Mouse (Mus musculus): ENCODE results near the gene Sprr2a3. TPM values are rescaled to one million over a fixed set of nuclear protein-coding genes. Genes with fewer than 3 reads are reported as not detected.

Sprr2a3 gene
- total RNA-seq, 2 experiments from 2014 or later = not detected

DNA sequence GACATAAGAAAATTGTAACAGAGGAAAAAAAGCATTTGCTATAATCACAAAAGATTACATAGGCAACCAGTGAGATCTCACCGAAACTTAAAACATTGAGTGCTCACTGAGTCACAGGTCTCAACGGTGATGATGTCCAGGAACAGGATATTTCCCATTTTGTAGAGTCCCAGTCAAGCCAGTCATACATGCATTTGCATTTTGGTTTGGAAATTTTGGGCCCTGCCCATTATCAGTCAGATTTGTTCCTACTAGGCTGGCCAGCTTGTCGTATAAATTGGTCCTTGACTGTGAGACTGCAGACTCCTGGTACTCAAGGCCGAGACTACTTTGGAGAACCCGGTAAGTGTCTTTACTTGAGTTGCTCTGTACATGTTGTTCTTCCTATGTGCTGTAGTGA, 53.6 kb downstream of the Sprr2a3 start, which contains the start of gene Sprr2d:
Sprr2d (plus strand) TSS at position 301 of the 400 bp plus-strand sequence.
- DNase-seq = no peak
- intact Hi-C loops (cut with DNase I) = no loop called here

Other genes with a start within 250 kb of the Sprr2a3 start
- gene Lor, start 202.3 kb upstream of the Sprr2a3 start, total RNA-seq (2021) = not detected
- not detected for gene Prr9, start 161.5 kb upstream of the Sprr2a3 start, total RNA-seq (2021)
- not detected for gene Lelp1, start 142.7 kb upstream of the Sprr2a3 start, total RNA-seq (2021)
- gene Sprr2a1, start 69.6 kb upstream of the Sprr2a3 start, total RNA-seq (2021) = not detected
- gene Sprr2a2, start 69.5 kb upstream of the Sprr2a3 start, total RNA-seq (2021) = 1 to 10 TPM; 1.4 to 3.0 TPM
- not detected for gene Sprr2b, start 31.2 kb downstream of the Sprr2a3 start, total RNA-seq (2021)
- gene Sprr2d, start 53.7 kb downstream of the Sprr2a3 start, total RNA-seq (2021) = not detected
- not detected for gene Sprr2e, start 66.7 kb downstream of the Sprr2a3 start, total RNA-seq (2021)
- gene Sprr2f, start 79.8 kb downstream of the Sprr2a3 start, total RNA-seq (2021) = not detected
- gene Sprr2h, start 100.3 kb downstream of the Sprr2a3 start, total RNA-seq (2021) = not detected
- gene Sprr2i, start 122.6 kb downstream of the Sprr2a3 start, total RNA-seq (2021) = not detected
- gene Sprr2j-ps, start 132.7 kb downstream of the Sprr2a3 start, total RNA-seq (2021) = not detected
- gene Gm9774, start 144.0 kb downstream of the Sprr2a3 start, total RNA-seq (2021) = 1 to 10 TPM; 3.1 to 5.0 TPM
- gene Sprr2k, start 147.2 kb downstream of the Sprr2a3 start, total RNA-seq (2021) = not detected
- gene Sprr1b, start 153.4 kb downstream of the Sprr2a3 start, total RNA-seq (2021) = not detected
- not detected for gene Sprr3, start 173.3 kb downstream of the Sprr2a3 start, total RNA-seq (2021)
- gene Sprr1a, start 200.5 kb downstream of the Sprr2a3 start, total RNA-seq (2021) = not detected
- gene Sprr4, start 215.1 kb downstream of the Sprr2a3 start, total RNA-seq (2021) = not detected
- gene 2310046K23Rik, start 249.1 kb downstream of the Sprr2a3 start, total RNA-seq (2021) = not detected